Mouse (Mus musculus) spleen, adult 2 months (tissue): ENCODE data around the gene Ndufb7.

ENCODE experiments used
- CTCF ChIP-seq: fragments of 200-500 bp; IDR thresholded peaks from 2 replicates; pipeline ENCODE4 v1.5.1; 2011; ENCODE audit warnings: mild to moderate bottlenecking, inconsistent platforms; ENCODE audit not compliant: insufficient read depth, insufficient read length, insufficient replicate concordance; ENCODE audit errors: extremely low read depth
- POLR2A ChIP-seq: fragments of 200-500 bp; IDR thresholded peaks from 2 replicates; pipeline ENCODE4 v1.6.1; 2011; ENCODE audit warnings: low read depth, low read length, inconsistent platforms

DNA sequence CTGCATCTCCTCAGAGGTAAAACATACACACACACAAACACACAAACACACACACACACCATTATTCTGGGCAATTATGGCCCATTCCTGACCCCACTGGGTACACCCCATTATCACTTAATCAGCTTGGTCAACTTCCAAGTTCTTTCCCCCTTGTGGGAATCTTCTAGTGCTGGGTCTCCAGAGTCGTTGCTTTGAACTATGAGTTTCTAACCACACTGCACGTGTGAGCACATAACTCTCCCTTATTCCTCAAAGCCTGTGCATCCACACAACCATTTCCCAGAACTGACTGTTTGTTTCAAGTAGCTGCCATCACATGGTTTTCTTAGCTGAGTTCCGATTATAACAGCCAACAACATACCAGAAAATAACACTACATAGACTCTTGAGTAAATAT is 46.0 kb upstream of the Ndufb7 start:
- TF ChIP-seq CTCF = no peak
- TF ChIP-seq POLR2A = no peak
